Mouse (Mus musculus): ENCODE results near the gene Ptprd.

The Ptprd gene

GRCm38 (mm10) chr4:77613129-77613528 lies 598.6 kb downstream of the Ptprd start:
- no peak for ATAC-seq (ENCODE audit: insufficient number of reproducible peaks, low FRiP score, low TSS enrichment)

GRCm38 (mm10) chr4:77586624-77587023 lies 625.1 kb downstream of the Ptprd start:
- no peak for ATAC-seq (ENCODE audit: insufficient number of reproducible peaks, low FRiP score, low TSS enrichment)

GRCm38 (mm10) chr4:77586222-77586621 lies 625.5 kb downstream of the Ptprd start:
- ATAC-seq (ENCODE audit: insufficient number of reproducible peaks, low FRiP score, low TSS enrichment), result no peak

- ATAC-seq (ENCODE audit: insufficient number of reproducible peaks, low FRiP score, low TSS enrichment), result peak; percentile 70
Observed at GRCm38 (mm10) chr4:77558404-77559202, 653.2 kb downstream of the Ptprd start.

- ATAC-seq (ENCODE audit: insufficient number of reproducible peaks, low FRiP score, low TSS enrichment), result no peak
Observed at GRCm38 (mm10) chr4:77555841-77556240, 655.9 kb downstream of the Ptprd start.

- no peak for ATAC-seq (ENCODE audit: insufficient number of reproducible peaks, low FRiP score, low TSS enrichment)
Observed at GRCm38 (mm10) chr4:77537843-77538242, 673.9 kb downstream of the Ptprd start.

- ATAC-seq (ENCODE audit: insufficient number of reproducible peaks, low FRiP score, low TSS enrichment), result no peak
Observed at GRCm38 (mm10) chr4:77537336-77537735, 674.4 kb downstream of the Ptprd start.

- ATAC-seq (ENCODE audit: insufficient number of reproducible peaks, low FRiP score, low TSS enrichment), result no peak
Observed at GRCm38 (mm10) chr4:77535601-77536000, 676.2 kb downstream of the Ptprd start.

- no peak for ATAC-seq (ENCODE audit: insufficient number of reproducible peaks, low FRiP score, low TSS enrichment)
Observed at GRCm38 (mm10) chr4:77534553-77534952, 677.2 kb downstream of the Ptprd start.

- peak; percentile 87 for ATAC-seq (ENCODE audit: insufficient number of reproducible peaks, low FRiP score, low TSS enrichment)
Observed at GRCm38 (mm10) chr4:77519166-77519565, 692.6 kb downstream of the Ptprd start.

- ATAC-seq (ENCODE audit: insufficient number of reproducible peaks, low FRiP score, low TSS enrichment), result no peak
Observed at GRCm38 (mm10) chr4:77513914-77514628, 697.7 kb downstream of the Ptprd start.

GRCm38 (mm10) chr4:77513041-77513440 lies 698.7 kb downstream of the Ptprd start:
- ATAC-seq (ENCODE audit: insufficient number of reproducible peaks, low FRiP score, low TSS enrichment), result no peak

GRCm38 (mm10) chr4:77454049-77454448 lies 757.7 kb downstream of the Ptprd start:
- ATAC-seq (ENCODE audit: insufficient number of reproducible peaks, low FRiP score, low TSS enrichment), result no peak

- no peak for ATAC-seq (ENCODE audit: insufficient number of reproducible peaks, low FRiP score, low TSS enrichment)
Observed at GRCm38 (mm10) chr4:77399146-77399545, 812.6 kb downstream of the Ptprd start.

- no peak for ATAC-seq (ENCODE audit: insufficient number of reproducible peaks, low FRiP score, low TSS enrichment)
Observed at GRCm38 (mm10) chr4:77361728-77362127, 850.0 kb downstream of the Ptprd start.

- ATAC-seq (ENCODE audit: insufficient number of reproducible peaks, low FRiP score, low TSS enrichment), result no peak
Observed at GRCm38 (mm10) chr4:77327198-77327597, 884.6 kb downstream of the Ptprd start.

- ATAC-seq (ENCODE audit: insufficient number of reproducible peaks, low FRiP score, low TSS enrichment), result no peak
Observed at GRCm38 (mm10) chr4:77317060-77317680, 894.6 kb downstream of the Ptprd start.

- no peak for ATAC-seq (ENCODE audit: insufficient number of reproducible peaks, low FRiP score, low TSS enrichment)
Observed at GRCm38 (mm10) chr4:77316644-77317043, 895.1 kb downstream of the Ptprd start.

- ATAC-seq (ENCODE audit: insufficient number of reproducible peaks, low FRiP score, low TSS enrichment), result no peak
Observed at GRCm38 (mm10) chr4:77310127-77310788, 901.5 kb downstream of the Ptprd start.

GRCm38 (mm10) chr4:77283423-77283822 lies 928.3 kb downstream of the Ptprd start:
- ATAC-seq (ENCODE audit: insufficient number of reproducible peaks, low FRiP score, low TSS enrichment), result no peak

- ATAC-seq (ENCODE audit: insufficient number of reproducible peaks, low FRiP score, low TSS enrichment), result no peak
Observed at GRCm38 (mm10) chr4:77277913-77278312, 933.8 kb downstream of the Ptprd start.

Measured in cerebellum, adult (tissue).